Mouse (Mus musculus): ENCODE measurements around the gene Nicn1. TPM values are rescaled to one million over a fixed set of nuclear protein-coding genes. Genes with fewer than 3 reads are reported as not detected.
"Not testable (repeated sequence)": the region's sequence is repeated elsewhere in the genome, so short reads cannot be mapped to it uniquely, and the experiment has no call there.

Nicn1 gene
- total RNA-seq, 2 experiments from 2014 or later, result 18.4 to 19.8 TPM

GRCm38 (mm10) chr9:108317572-108317971 lies 27.3 kb downstream of the Nicn1 start:
- intact Hi-C loops (cut with DNase I), result no loop called here
- peak in 1 of 2 experiments; percentile 18 for DNase-seq

GRCm38 (mm10) chr9:108318462-108318861 lies 28.2 kb downstream of the Nicn1 start:
- intact Hi-C loops (cut with DNase I), result no loop called here
- no peak for DNase-seq

- DNase-seq; intact Hi-C loops (cut with DNase I): not testable (repeated sequence)
Measured at GRCm38 (mm10) chr9:108322054-108322453, 31.8 kb downstream of the Nicn1 start.

- no peak for DNase-seq
- intact Hi-C loops (cut with DNase I), result loop anchor here (2.0 kb wide), 1 partner anchor 14 kb away; the partner anchor contains the start of gene Gpx1
Measured at GRCm38 (mm10) chr9:108324784-108325183, 34.6 kb downstream of the Nicn1 start.

GRCm38 (mm10) chr9:108325811-108326210 lies 35.6 kb downstream of the Nicn1 start:
- intact Hi-C loops (cut with DNase I), result loop anchor here (2.0 kb wide), 1 partner anchor 13 kb away; the partner anchor contains the start of gene Gpx1
- no peak for DNase-seq

GRCm38 (mm10) chr9:108337848-108338550 lies 47.8 kb downstream of the Nicn1 start:
- DNase-seq, result no peak
- intact Hi-C loops (cut with DNase I), result loop anchor here (2.0 kb wide), 2 partner anchors 13 to 31 kb away; partner anchors contain the start of genes Rhoa and Tcta

GRCm38 (mm10) chr9:108338551-108338885 lies 48.3 kb downstream of the Nicn1 start:
- no peak for DNase-seq
- intact Hi-C loops (cut with DNase I), result loop anchor here (2.0 kb wide), 2 partner anchors 14 to 32 kb away; partner anchors contain the start of genes Rhoa and Tcta

- intact Hi-C loops (cut with DNase I), result loop anchor here (2.0 kb wide), 2 partner anchors 14 to 32 kb away; partner anchors contain the start of genes Rhoa and Tcta
- peak; percentile 90 to 92 for DNase-seq
Measured at GRCm38 (mm10) chr9:108338886-108339781, 48.9 kb downstream of the Nicn1 start, which contains the start of gene Gpx1. Gpx1 (plus strand) TSS chr9:108338903.

- peak in 1 of 2 experiments; percentile 31 for DNase-seq
- intact Hi-C loops (cut with DNase I), result loop anchor here (2.0 kb wide), 2 partner anchors 15 to 33 kb away; partner anchors contain the start of genes Rhoa and Tcta
Measured at GRCm38 (mm10) chr9:108339886-108340257, 49.6 kb downstream of the Nicn1 start.

GRCm38 (mm10) chr9:108340258-108341138 lies 50.3 kb downstream of the Nicn1 start:
- DNase-seq, result peak in 1 of 2 experiments; percentile 8
- intact Hi-C loops (cut with DNase I), result no loop called here

- intact Hi-C loops (cut with DNase I), result no loop called here
- no peak for DNase-seq
Measured at GRCm38 (mm10) chr9:108341139-108341475, 50.9 kb downstream of the Nicn1 start.

GRCm38 (mm10) chr9:108341801-108342200 lies 51.6 kb downstream of the Nicn1 start:
- intact Hi-C loops (cut with DNase I), result no loop called here
- DNase-seq, result no peak

GRCm38 (mm10) chr9:108342301-108342831 lies 52.1 kb downstream of the Nicn1 start:
- no peak for DNase-seq
- intact Hi-C loops (cut with DNase I), result no loop called here

- intact Hi-C loops (cut with DNase I), result no loop called here
- DNase-seq, result no peak
Measured at GRCm38 (mm10) chr9:108343331-108343730, 53.1 kb downstream of the Nicn1 start.

- intact Hi-C loops (cut with DNase I), result no loop called here
Measured at GRCm38 (mm10) chr9:108343835-108344234, 53.6 kb downstream of the Nicn1 start.

GRCm38 (mm10) chr9:108344471-108344870 lies 54.2 kb downstream of the Nicn1 start:
- no peak for DNase-seq
- intact Hi-C loops (cut with DNase I), result no loop called here

More at GRCm38 (mm10) chr9:108343835-108344234, 53.6 kb downstream of the Nicn1 start:
- no peak for DNase-seq
